Mouse (Mus musculus) ES-Bruce4 (cell line): ENCODE measurements around the gene Dph7.

Source experiments
- CTCF ChIP-seq: IDR thresholded peaks from one replicate; pipeline ENCODE4 v1.8.1; 2011; ENCODE audit warnings: low read depth, low read length
- EP300 ChIP-seq: IDR thresholded peaks from 2 replicates; pipeline ENCODE4 v1.6.1; 2011; ENCODE audit warnings: low read depth, low read length; ENCODE audit not compliant: insufficient read depth
- POLR2A ChIP-seq: IDR thresholded peaks from one replicate; pipeline ENCODE4 v1.8.1; 2011; ENCODE audit warnings: low read length; ENCODE audit not compliant: insufficient read depth

- TF ChIP-seq POLR2A (no peak), CTCF (no peak), EP300 (peak; percentile 69)
Measured at GRCm38 (mm10) chr2:24927810-24928479, 34.3 kb upstream of the Dph7 start.
